Mouse (Mus musculus) liver, embryonic 14.5 days (tissue): Measurements from ENCODE around the gene Plxdc2.

Experiments used
- CTCF ChIP-seq: IDR thresholded peaks from 2 replicates; pipeline ENCODE4 v1.5.1; 2016; ENCODE audit warnings: antibody characterized with exemption, low read depth, control low read depth
- EP300 ChIP-seq: IDR thresholded peaks from 2 replicates; pipeline ENCODE4 v1.6.1; 2016; ENCODE audit warnings: antibody characterized with exemption, low read depth

DNA sequence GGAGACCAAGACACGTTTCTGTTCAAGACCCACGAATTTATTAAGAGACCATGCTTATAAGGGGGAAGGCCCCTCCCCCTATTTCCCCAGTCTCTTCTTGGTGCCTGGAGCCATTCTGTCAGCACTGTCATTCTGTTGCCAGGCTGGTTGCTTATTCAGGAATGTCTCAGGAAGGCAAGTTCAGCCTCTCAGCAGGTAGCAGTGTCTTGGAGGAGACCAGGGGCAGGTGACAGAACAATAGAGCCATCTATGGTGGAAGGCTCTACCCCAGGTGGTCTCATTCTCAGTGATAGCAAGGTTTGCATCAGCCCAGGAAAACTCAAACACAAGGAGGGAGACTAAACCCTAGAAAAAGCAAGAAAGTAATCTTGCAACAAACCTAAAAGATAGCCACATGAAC lies 11.5 kb upstream of the Plxdc2 start:
- no peak for TF ChIP-seq EP300
- TF ChIP-seq CTCF, result no peak
